Mouse (Mus musculus) MEL (cell line): ENCODE results near the gene Frem1. TPM values are rescaled to one million over a fixed set of nuclear protein-coding genes. Genes with fewer than 3 reads are reported as not detected.

ENCODE experiments used
- DNase-seq: peaks from one replicate; pipeline ENCODE4 v3.0.0; 2011; ENCODE audit warnings: low read depth, low spot score
- H3K27ac ChIP-seq: 2 replicates; pipeline ENCODE4 v1.5.1; 2012; ENCODE audit warnings: low read depth, mild to moderate bottlenecking, control low read depth, low read length, moderate library complexity; ENCODE audit not compliant: control insufficient read depth
- H3K27me3 ChIP-seq, 2 experiments: fragments of 150-350 bp in 1 of 2; sonication (generic) in 1 of 2; 2 replicates each; pipeline ENCODE4 v1.6.1; 2012; ENCODE audit warnings: low read length in 2 of 2, mild to moderate bottlenecking in 2 of 2, improper control_type of control experiment in 1 of 2, moderate library complexity in 1 of 2; ENCODE audit not compliant: insufficient read depth in 2 of 2, control insufficient read depth in 1 of 2
- H3K36me3 ChIP-seq, 2 experiments: 2 replicates each; pipeline ENCODE4 v1.6.1; 2012 to 2014; ENCODE audit warnings: low read length in 2 of 2, improper control_type of control experiment in 1 of 2, inconsistent platforms in 1 of 2, mild to moderate bottlenecking in 1 of 2; ENCODE audit not compliant: insufficient read depth in 2 of 2, control insufficient read depth in 1 of 2
- H3K4me1 ChIP-seq, 2 experiments: fragments of 150-350 bp in 1 of 2; sonication (generic) in 1 of 2; 2 replicates each; pipeline ENCODE4 v1.6.1; 2012; ENCODE audit warnings: low read length in 2 of 2, improper control_type of control experiment in 1 of 2, mild to moderate bottlenecking in 1 of 2; ENCODE audit not compliant: insufficient read depth in 2 of 2, control insufficient read depth in 1 of 2
- H3K4me3 ChIP-seq, 2 experiments: fragments of 150-350 bp in 1 of 2; sonication (generic) in 1 of 2; 2 replicates each; pipeline ENCODE4 v1.5.1; 2012; ENCODE audit warnings: low read depth in 2 of 2, low read length in 2 of 2, mild to moderate bottlenecking in 2 of 2, moderate library complexity in 2 of 2, control low read depth in 1 of 2, improper control_type of control experiment in 1 of 2; ENCODE audit not compliant: control insufficient read depth in 1 of 2, insufficient read depth in 1 of 2
- H3K79me2 ChIP-seq: 2 replicates; pipeline ENCODE4 v1.6.1; 2012; ENCODE audit warnings: mild to moderate bottlenecking, low read length, moderate library complexity; ENCODE audit not compliant: control insufficient read depth, poor library complexity, insufficient read depth
- H3K9ac ChIP-seq: 2 replicates; pipeline ENCODE4 v1.6.1; 2012; ENCODE audit warnings: low read depth, mild to moderate bottlenecking, control low read depth, low read length, moderate library complexity; ENCODE audit not compliant: control insufficient read depth, poor library complexity, severe bottlenecking
- H3K9me3 ChIP-seq: fragments of 150-350 bp; sonication (generic); replicated peaks from 2 replicates; pipeline ENCODE4 v1.6.1; 2012; ENCODE audit warnings: mild to moderate bottlenecking, low read length, improper control_type of control experiment, moderate library complexity; ENCODE audit not compliant: insufficient read depth
- BHLHE40 ChIP-seq: IDR thresholded peaks from 2 replicates; pipeline ENCODE4 v1.6.1; 2012; ENCODE audit warnings: low read depth, mild to moderate bottlenecking, inconsistent platforms, low read length, improper control_type of control experiment, borderline replicate concordance
- CTCF ChIP-seq, 3 experiments: IDR thresholded peaks in 2 of 3; conservative IDR thresholded peaks in 1 of 3; 2 replicates each; pipeline ENCODE4 v1.5.1; 2011 to 2012; ENCODE audit warnings: low read length in 3 of 3, low read depth in 2 of 3, mild to moderate bottlenecking in 2 of 3, improper control_type of control experiment in 1 of 3, inconsistent platforms in 1 of 3, mixed read lengths in 1 of 3, moderate library complexity in 1 of 3; ENCODE audit not compliant: control insufficient read depth in 1 of 3, insufficient read depth in 1 of 3, poor library complexity in 1 of 3, severe bottlenecking in 1 of 3
- E2F4 ChIP-seq: IDR thresholded peaks from 2 replicates; pipeline ENCODE4 v1.6.1; 2011; ENCODE audit warnings: low read depth, low read length, improper control_type of control experiment, borderline replicate concordance
- ELF1 ChIP-seq: IDR thresholded peaks from 2 replicates; pipeline ENCODE4 v1.6.1; 2014; ENCODE audit warnings: low read depth, mild to moderate bottlenecking, inconsistent platforms, low read length, improper control_type of control experiment, moderate library complexity
- GABPA ChIP-seq: IDR thresholded peaks from 2 replicates; pipeline ENCODE4 v1.6.1; 2012; ENCODE audit warnings: low read depth, mild to moderate bottlenecking, inconsistent platforms, low read length, improper control_type of control experiment, moderate library complexity
- HCFC1 ChIP-seq: IDR thresholded peaks from 2 replicates; pipeline ENCODE4 v1.6.1; 2012; ENCODE audit warnings: low read depth, mild to moderate bottlenecking, inconsistent platforms, low read length, improper control_type of control experiment, moderate library complexity
- JUND ChIP-seq: IDR thresholded peaks from 2 replicates; pipeline ENCODE4 v1.6.1; 2011; ENCODE audit warnings: low read depth, mild to moderate bottlenecking, improper control_type of control experiment, low read length
- KAT2A ChIP-seq: conservative IDR thresholded peaks from 2 replicates; pipeline ENCODE4 v1.6.1; 2012; ENCODE audit warnings: low read depth, low read length, improper control_type of control experiment, inconsistent platforms
- MAFK ChIP-seq: IDR thresholded peaks from 2 replicates; pipeline ENCODE4 v1.6.1; 2011; ENCODE audit warnings: low read depth, mild to moderate bottlenecking, low read length, improper control_type of control experiment, borderline replicate concordance
- MAX ChIP-seq: IDR thresholded peaks from 2 replicates; pipeline ENCODE4 v1.6.1; 2011; ENCODE audit warnings: low read length, improper control_type of control experiment
- MAZ ChIP-seq: IDR thresholded peaks from 2 replicates; pipeline ENCODE4 v1.6.1; 2012; ENCODE audit warnings: low read depth, mild to moderate bottlenecking, inconsistent platforms, low read length, improper control_type of control experiment
- MXI1 ChIP-seq: IDR thresholded peaks from 2 replicates; pipeline ENCODE4 v1.6.1; 2011; ENCODE audit warnings: mild to moderate bottlenecking, low read depth, low read length, improper control_type of control experiment
- MYB ChIP-seq: IDR thresholded peaks from 2 replicates; pipeline ENCODE4 v1.6.1; 2011; ENCODE audit warnings: mild to moderate bottlenecking, low read depth, low read length, improper control_type of control experiment
- NRF1 ChIP-seq: IDR thresholded peaks from 2 replicates; pipeline ENCODE4 v1.6.1; 2014; ENCODE audit warnings: low read depth, mild to moderate bottlenecking, inconsistent platforms, low read length, improper control_type of control experiment, moderate library complexity; ENCODE audit not compliant: poor library complexity, insufficient read depth, severe bottlenecking
- RAD21 ChIP-seq: IDR thresholded peaks from 2 replicates; pipeline ENCODE4 v1.6.1; 2011; ENCODE audit warnings: mild to moderate bottlenecking, low read depth, low read length, improper control_type of control experiment
- RCOR1 ChIP-seq: IDR thresholded peaks from 2 replicates; pipeline ENCODE4 v1.6.1; 2012; ENCODE audit warnings: low read depth, mild to moderate bottlenecking, inconsistent platforms, low read length, improper control_type of control experiment
- SIN3A ChIP-seq: IDR thresholded peaks from 2 replicates; pipeline ENCODE4 v1.6.1; 2012; ENCODE audit warnings: low read length, improper control_type of control experiment, inconsistent platforms
- SMC3 ChIP-seq: IDR thresholded peaks from 2 replicates; pipeline ENCODE4 v1.6.1; 2011; ENCODE audit warnings: low read depth, low read length, improper control_type of control experiment
- TAL1 ChIP-seq: IDR thresholded peaks from 2 replicates; pipeline ENCODE4 v1.6.1; 2012; ENCODE audit warnings: mild to moderate bottlenecking, inconsistent platforms, low read length, moderate library complexity, mixed read lengths
- TBP ChIP-seq: IDR thresholded peaks from 2 replicates; pipeline ENCODE4 v1.8.0; 2011; ENCODE audit warnings: low read depth, low read length, improper control_type of control experiment
- TCF12 ChIP-seq: IDR thresholded peaks from 2 replicates; pipeline ENCODE4 v1.6.1; 2014; ENCODE audit warnings: low read depth, mild to moderate bottlenecking, inconsistent platforms, low read length, improper control_type of control experiment, moderate library complexity
- UBTF ChIP-seq: IDR thresholded peaks from 2 replicates; pipeline ENCODE4 v1.6.1; 2012; ENCODE audit warnings: low read depth, mild to moderate bottlenecking, inconsistent platforms, low read length, improper control_type of control experiment, moderate library complexity, borderline replicate concordance; ENCODE audit not compliant: insufficient read depth
- USF1 ChIP-seq: IDR thresholded peaks from 2 replicates; pipeline ENCODE4 v1.6.1; 2014; ENCODE audit warnings: low read depth, mild to moderate bottlenecking, inconsistent platforms, low read length, improper control_type of control experiment, moderate library complexity
- USF2 ChIP-seq, 2 experiments: IDR thresholded peaks; 2 replicates each; pipeline ENCODE4 v1.6.1; 2011 to 2012; ENCODE audit warnings: improper control_type of control experiment in 2 of 2, low read length in 2 of 2, borderline replicate concordance in 1 of 2, inconsistent platforms in 1 of 2, low read depth in 1 of 2, mild to moderate bottlenecking in 1 of 2; ENCODE audit not compliant: insufficient read depth in 1 of 2
- ZMIZ1 ChIP-seq: IDR thresholded peaks from 2 replicates; pipeline ENCODE4 v1.6.1; 2012; ENCODE audit warnings: low read depth, mild to moderate bottlenecking, inconsistent platforms, low read length, improper control_type of control experiment, moderate library complexity
- ZNF384 ChIP-seq: IDR thresholded peaks from 2 replicates; pipeline ENCODE4 v1.6.1; 2012; ENCODE audit warnings: low read depth, mild to moderate bottlenecking, inconsistent platforms, low read length, improper control_type of control experiment
- polyA plus RNA-seq, 2 experiments: library from polyadenylated mRNA; stranded (reverse) in 1 of 2; unstranded in 1 of 2; fragments of >175 nt in 1 of 2; fragments of >200 nt in 1 of 2; gene quantifications; 2 replicates each; pipeline versions ENCODE4 v1.2.1 to v1.2.4; 2012; ENCODE audit warnings: low replicate concordance in 2 of 2, low read depth in 1 of 2; ENCODE audit not compliant: insufficient read length in 2 of 2, insufficient read depth in 1 of 2, missing spikeins in 1 of 2
- total RNA-seq: library from RNA; depleted of rRNA; stranded (reverse); fragments of 300-350 nt; gene quantifications from 2 replicates; pipeline ENCODE4 v1.2.3, GENCODE M21; 2012

Gene Frem1
- total and polyA plus RNA-seq, 3 experiments, result not detected

GRCm38 (mm10) chr4:82891566-82891965, 160.6 kb downstream of the Frem1 start:
- no peak overlapping the region for H3K27ac ChIP-seq
- no peaks in the 10 kb centered on the region for H3K4me1 ChIP-seq
- no peak overlapping the region for H3K4me3 ChIP-seq
- no peaks in the 10 kb centered on the region for H3K79me2 ChIP-seq
- H3K9ac ChIP-seq, result no peak overlapping the region
- TF ChIP-seq MAX (no peak), E2F4 (no peak), CTCF (IDR thresholded peaks at IDR 0.05 in 2 of 3, conservative IDR thresholded peaks at IDR 0.05 in 1 of 3; ENCODE audit: control insufficient read depth in 1 of 3, insufficient read depth in 1 of 3, low read depth in 2 of 3, low read length in 3 of 3, poor library complexity in 1 of 3, severe bottlenecking in 1 of 3) (no peak), MXI1 (no peak), MAFK (no peak), TCF12 (no peak), SMC3 (no peak), TAL1 (no peak), KAT2A (no peak), SIN3A (no peak), MYB (no peak), GABPA (no peak), JUND (no peak), ELF1 (no peak), NRF1 (no peak), MAZ (no peak), HCFC1 (no peak), ZMIZ1 (no peak), USF1 (no peak)
- no peaks in the 10 kb centered on the region for H3K27me3 ChIP-seq
- H3K9me3 ChIP-seq, result no peaks in the 10 kb centered on the region
- no peaks in the 10 kb centered on the region for H3K36me3 ChIP-seq
- DNase-seq, result no peak

DNA sequence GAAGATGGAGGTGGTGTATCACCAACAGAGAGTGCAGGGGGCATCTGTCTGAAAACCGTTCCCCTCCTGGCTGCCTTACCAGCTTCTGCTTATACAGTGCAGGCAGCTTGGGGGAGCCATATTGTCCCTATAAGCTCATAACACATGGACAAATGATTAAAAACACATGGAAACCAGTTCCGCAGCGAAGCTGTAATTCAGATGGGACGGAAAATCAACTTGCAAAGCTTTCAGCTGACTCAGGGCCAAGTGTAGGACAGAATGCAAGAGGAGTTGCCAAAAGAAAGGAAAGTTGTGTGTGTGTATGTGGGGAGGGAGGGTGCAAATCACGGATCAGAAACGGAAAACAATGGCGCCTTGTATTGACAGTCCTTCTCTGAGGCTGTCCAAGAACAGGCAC, 161.1 kb downstream of the Frem1 start:
- Histone ChIP-seq H3K4me3 (no peak overlapping the region), H3K79me2 (no peaks in the 10 kb centered on the region), H3K27ac (no peak overlapping the region), H3K9ac (no peak overlapping the region), H3K4me1 (no peaks in the 10 kb centered on the region), H3K36me3 (no peaks in the 10 kb centered on the region), H3K9me3 (no peaks in the 10 kb centered on the region), H3K27me3 (no peaks in the 10 kb centered on the region)
- TF ChIP-seq TBP (no peak), ZMIZ1 (no peak), SMC3 (no peak), BHLHE40 (no peak), MAZ (no peak), RCOR1 (no peak), RAD21 (no peak), USF2 (IDR thresholded peaks at IDR 0.05; ENCODE audit: borderline replicate concordance in 1 of 2, insufficient read depth in 1 of 2, low read depth in 1 of 2, low read length in 2 of 2) (no peak), UBTF (no peak), MAFK (no peak), SIN3A (no peak), ZNF384 (no peak), USF1 (no peak)
- DNase-seq, result no peak
